Mouse (Mus musculus) hindbrain, embryonic 13.5 days (tissue): ENCODE results near the gene Pde3a. TPM values are rescaled to one million over a fixed set of nuclear protein-coding genes. Genes with fewer than 3 reads are reported as not detected.

Source experiments
- ATAC-seq: fragments of 200-750 bp; cut with Nextera tagmentation; 2 replicates; pipeline ENCODE4 v1.8.0; 2017; ENCODE audit warnings: moderate TSS enrichment; ENCODE audit not compliant: low FRiP score
- H3K27ac ChIP-seq: fragments of 300-500 bp; sonication (generic); 2 replicates; pipeline ENCODE4 v1.5.1; 2015; ENCODE audit warnings: inconsistent platforms, mild to moderate bottlenecking, moderate library complexity
- H3K27me3 ChIP-seq: fragments of 300-500 bp; sonication (generic); 2 replicates; pipeline ENCODE4 v1.6.1; 2015; ENCODE audit warnings: mild to moderate bottlenecking, inconsistent platforms
- H3K36me3 ChIP-seq: fragments of 300-500 bp; sonication (generic); 2 replicates; pipeline ENCODE4 v1.6.1; 2015; ENCODE audit warnings: mild to moderate bottlenecking, inconsistent platforms
- H3K4me1 ChIP-seq: fragments of 300-500 bp; sonication (generic); replicated peaks from 2 replicates; pipeline ENCODE4 v1.6.1; 2015; ENCODE audit warnings: inconsistent platforms
- H3K4me2 ChIP-seq: fragments of 300-500 bp; sonication (generic); 2 replicates; pipeline ENCODE4 v1.6.1; 2015; ENCODE audit warnings: inconsistent platforms, mild to moderate bottlenecking, moderate library complexity
- H3K4me3 ChIP-seq: fragments of 300-500 bp; sonication (generic); 2 replicates; pipeline ENCODE4 v1.5.1; 2015; ENCODE audit warnings: mild to moderate bottlenecking, inconsistent platforms
- H3K9ac ChIP-seq: fragments of 300-500 bp; sonication (generic); 2 replicates; pipeline ENCODE4 v1.6.1; 2015; ENCODE audit warnings: mild to moderate bottlenecking, inconsistent platforms
- H3K9me3 ChIP-seq: fragments of 300-500 bp; sonication (generic); 2 replicates; pipeline ENCODE4 v1.6.1; 2016; ENCODE audit warnings: inconsistent platforms
- WGBS: fragments of 180-500 bp; shearing (Covaris S2); methylation state at CpG from one replicate; pipeline ENCODE4 v1.1.7; 2015; 5-methylcytosine and 5-hydroxymethylcytosine counted together
- polyA plus RNA-seq: library from polyadenylated mRNA; unstranded; fragments of >200 nt; fragmentation: Nextera tagmentation; extraction: Ambion mirVana; gene quantifications from 2 replicates; pipeline ENCODE4 v1.2.1, GENCODE M21; 2015

Gene Pde3a
- polyA plus RNA-seq = 1.4 and 1.6 TPM in 2 replicates

DNA sequence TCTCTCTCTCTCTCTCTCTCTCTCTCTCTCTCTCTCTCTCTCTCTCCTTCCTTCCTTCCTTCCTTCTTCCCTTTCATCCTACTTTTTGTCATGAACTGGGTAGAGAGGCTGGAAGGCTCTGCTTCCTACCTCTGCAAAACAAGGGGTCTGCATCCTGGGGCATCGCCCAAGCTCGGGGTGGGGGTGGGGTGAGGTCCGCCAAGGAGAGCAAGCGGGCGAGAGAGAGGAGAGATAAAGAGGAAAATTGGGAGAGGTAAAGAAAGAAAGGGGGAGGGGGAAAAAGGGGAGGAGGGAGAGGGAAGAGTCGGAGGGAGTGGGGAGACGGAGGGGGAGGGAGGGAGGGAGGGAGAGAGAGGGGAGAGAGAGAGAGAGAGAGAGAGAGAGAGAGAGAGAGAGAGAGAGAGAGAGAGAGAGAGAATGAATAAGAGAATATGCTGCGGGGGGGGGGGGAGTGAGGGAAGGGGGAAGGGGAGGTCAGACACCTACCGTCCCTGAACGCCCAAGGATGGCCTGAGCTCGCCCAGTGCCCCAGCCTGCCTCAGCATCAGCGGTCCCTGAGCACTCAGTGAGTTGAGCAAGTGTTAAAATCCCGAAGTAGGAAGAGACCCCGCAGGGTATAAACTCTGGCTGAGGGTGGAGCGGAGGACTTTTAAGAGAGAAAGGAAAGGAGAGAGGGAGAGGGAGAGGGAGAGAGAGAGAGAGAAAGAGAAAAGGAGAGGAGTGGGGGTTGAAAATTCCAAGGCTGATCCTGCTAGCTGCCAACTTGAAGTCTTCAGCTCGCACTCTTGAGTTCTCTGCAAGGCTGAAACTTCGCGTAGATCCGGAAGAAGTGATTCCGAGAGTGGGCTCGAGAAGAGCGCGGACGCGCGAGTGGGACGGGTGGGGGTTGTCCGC, at the start of gene Pde3a:
TSS of gene Pde3a (plus strand) at position 579 of the 894 bp plus-strand sequence.
- Histone ChIP-seq H3K4me3 (peak within 1 kb of the TSS; percentile 69), H3K4me1 (peaks cover 18% of the 10 kb centered on the region), H3K36me3 (no peaks in the 10 kb centered on the region), H3K27me3 (peaks cover 53% of the 10 kb centered on the region), H3K27ac (peak within 1 kb of the TSS; percentile 52), H3K9me3 (no peaks in the 10 kb centered on the region), H3K4me2 (peak within 1 kb of the TSS; percentile 82), H3K9ac (peak within 1 kb of the TSS; percentile 79)
- peak; percentile 53; the same call in 1 of the 2 replicates for ATAC-seq
- under 1% methylated on average over 27 of the region's 28 CpGs for WGBS

DNA sequence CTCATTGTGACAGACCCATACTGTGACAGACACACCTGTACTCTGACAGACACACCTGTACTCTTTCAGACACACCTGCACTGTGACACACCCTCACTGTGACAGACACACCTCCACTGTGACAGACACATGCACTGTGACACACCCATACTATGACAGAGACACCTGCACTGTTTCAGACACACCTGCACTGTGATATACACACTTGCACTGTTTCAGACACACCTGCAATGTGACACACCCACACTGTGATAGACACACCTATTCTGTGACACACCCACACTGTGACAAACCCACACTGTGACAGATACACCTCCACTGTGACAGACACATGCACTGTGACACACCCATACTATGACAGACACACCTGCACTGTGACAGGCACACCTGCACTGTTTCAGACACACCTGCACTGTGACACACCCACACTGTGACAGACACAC, 48.9 kb upstream of the Pde3a start:
- peak; percentile 49 for ATAC-seq
- Histone ChIP-seq H3K36me3 (no peaks in the 10 kb centered on the region), H3K9ac (no peak overlapping the region), H3K4me1 (no peaks in the 10 kb centered on the region), H3K9me3 (no peaks in the 10 kb centered on the region), H3K4me2 (no peak overlapping the region), H3K27ac (no peak overlapping the region), H3K4me3 (no peak overlapping the region), H3K27me3 (no peaks in the 10 kb centered on the region)

DNA sequence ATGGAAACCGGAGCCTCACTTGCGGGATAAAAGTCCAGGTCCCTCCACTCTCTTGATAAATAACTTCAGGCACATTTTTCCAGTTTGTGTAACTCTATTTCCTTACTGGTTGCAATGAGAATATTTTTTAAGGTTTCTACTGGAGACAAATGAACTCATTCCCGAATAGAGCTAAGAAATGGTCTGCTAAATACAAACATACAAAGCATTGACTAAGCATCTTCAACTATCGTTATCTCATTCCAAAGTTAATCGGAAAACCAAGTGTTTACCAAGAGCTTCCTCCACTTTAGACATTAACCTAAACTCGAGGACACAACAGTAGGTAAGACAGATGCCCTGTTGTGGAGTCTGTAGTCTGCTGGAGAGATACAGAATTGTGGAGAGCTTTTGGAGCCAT, 41.5 kb upstream of the Pde3a start:
- Histone ChIP-seq H3K4me1 (no peaks in the 10 kb centered on the region), H3K27ac (no peak overlapping the region), H3K4me2 (no peak overlapping the region), H3K27me3 (no peaks in the 10 kb centered on the region), H3K9ac (no peak overlapping the region), H3K36me3 (no peaks in the 10 kb centered on the region), H3K9me3 (no peaks in the 10 kb centered on the region), H3K4me3 (no peak overlapping the region)
- ATAC-seq = no peak
- 90% methylated on average over 6 of the region's 6 CpGs for WGBS

DNA sequence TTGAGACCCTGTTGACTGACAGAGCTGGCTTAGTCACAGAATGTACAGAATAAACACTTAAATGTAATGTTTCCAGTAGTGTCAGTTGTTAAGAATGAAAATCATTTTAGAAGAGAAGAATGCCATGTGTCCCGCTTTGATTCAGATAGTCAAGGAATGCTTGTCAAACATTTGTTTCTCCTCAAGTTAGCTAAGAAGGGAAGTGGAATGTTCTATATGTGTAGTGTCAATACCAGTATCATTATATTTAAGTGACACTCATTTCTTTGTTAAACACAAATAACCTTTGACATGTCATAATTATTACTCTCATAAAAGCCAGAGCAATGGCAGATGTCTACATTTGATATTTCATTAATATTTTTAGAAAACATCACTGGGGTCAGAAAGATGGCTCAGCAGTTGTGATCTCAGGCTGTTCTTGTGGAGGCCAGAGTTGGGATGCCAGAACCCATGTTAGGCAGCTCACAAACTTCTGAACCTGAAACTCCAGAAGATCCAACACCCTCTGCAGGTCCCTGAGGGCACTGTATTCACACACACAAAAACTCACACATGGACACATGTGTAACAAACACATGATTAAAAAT, 40.7 kb upstream of the Pde3a start:
- Histone ChIP-seq H3K9me3 (no peaks in the 10 kb centered on the region), H3K4me1 (no peaks in the 10 kb centered on the region), H3K27ac (no peak overlapping the region), H3K36me3 (no peaks in the 10 kb centered on the region), H3K4me2 (no peak overlapping the region), H3K9ac (no peak overlapping the region), H3K4me3 (no peak overlapping the region), H3K27me3 (no peaks in the 10 kb centered on the region)
- no peak for ATAC-seq
- WGBS = 91% methylated on average over 1 of the region's 1 CpGs

DNA sequence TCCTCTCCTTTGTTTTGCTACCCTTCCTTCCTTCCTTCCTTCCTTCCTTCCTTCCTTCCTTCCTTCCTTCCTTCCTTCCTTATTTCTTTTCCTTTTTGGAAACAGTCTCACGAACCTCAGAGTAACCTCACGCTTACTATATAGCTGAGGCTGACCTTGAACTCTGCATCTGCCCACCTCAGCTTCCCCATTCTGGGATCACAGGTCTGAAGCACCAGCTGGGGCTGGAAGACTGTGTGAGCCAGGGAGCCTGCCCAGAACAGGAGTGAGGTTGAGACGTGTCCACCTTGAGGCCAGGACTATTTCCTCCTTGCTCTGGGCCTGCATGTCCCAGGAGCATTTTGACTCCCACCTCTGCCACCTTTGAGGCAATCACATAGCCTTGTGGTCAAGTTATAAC, 39.0 kb upstream of the Pde3a start:
- Histone ChIP-seq H3K4me3 (no peak overlapping the region), H3K4me2 (no peak overlapping the region), H3K9ac (no peak overlapping the region), H3K4me1 (no peaks in the 10 kb centered on the region), H3K9me3 (no peaks in the 10 kb centered on the region), H3K36me3 (no peaks in the 10 kb centered on the region), H3K27me3 (no peaks in the 10 kb centered on the region), H3K27ac (no peak overlapping the region)
- WGBS = 93% methylated on average over 3 of the region's 3 CpGs
- no peak for ATAC-seq

DNA sequence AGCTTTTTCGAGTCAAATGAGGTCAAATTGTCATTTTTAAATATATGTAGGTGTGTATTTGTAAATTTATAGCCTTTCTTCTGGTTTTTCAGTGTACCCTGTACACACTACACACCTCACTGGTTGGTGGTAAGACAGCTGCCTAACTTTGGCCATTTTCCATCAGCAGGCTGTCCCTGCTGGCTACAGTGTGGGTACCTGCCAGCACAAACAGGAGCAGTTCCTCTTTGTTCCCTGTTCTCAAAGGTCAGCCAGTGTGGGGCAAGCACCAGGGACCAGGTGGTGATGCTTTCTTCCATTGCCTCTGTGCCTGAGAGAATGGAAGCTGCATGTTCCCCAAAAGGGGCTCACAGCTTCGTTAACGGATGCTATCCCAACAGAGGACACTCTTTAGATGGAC, 28.0 kb upstream of the Pde3a start:
- Histone ChIP-seq H3K9ac (no peak overlapping the region), H3K27ac (no peak overlapping the region), H3K27me3 (no peaks in the 10 kb centered on the region), H3K4me1 (no peaks in the 10 kb centered on the region), H3K36me3 (no peaks in the 10 kb centered on the region), H3K4me3 (no peak overlapping the region), H3K4me2 (no peak overlapping the region), H3K9me3 (no peaks in the 10 kb centered on the region)
- ATAC-seq = no peak
- 73% methylated on average over 3 of the region's 3 CpGs for WGBS

DNA sequence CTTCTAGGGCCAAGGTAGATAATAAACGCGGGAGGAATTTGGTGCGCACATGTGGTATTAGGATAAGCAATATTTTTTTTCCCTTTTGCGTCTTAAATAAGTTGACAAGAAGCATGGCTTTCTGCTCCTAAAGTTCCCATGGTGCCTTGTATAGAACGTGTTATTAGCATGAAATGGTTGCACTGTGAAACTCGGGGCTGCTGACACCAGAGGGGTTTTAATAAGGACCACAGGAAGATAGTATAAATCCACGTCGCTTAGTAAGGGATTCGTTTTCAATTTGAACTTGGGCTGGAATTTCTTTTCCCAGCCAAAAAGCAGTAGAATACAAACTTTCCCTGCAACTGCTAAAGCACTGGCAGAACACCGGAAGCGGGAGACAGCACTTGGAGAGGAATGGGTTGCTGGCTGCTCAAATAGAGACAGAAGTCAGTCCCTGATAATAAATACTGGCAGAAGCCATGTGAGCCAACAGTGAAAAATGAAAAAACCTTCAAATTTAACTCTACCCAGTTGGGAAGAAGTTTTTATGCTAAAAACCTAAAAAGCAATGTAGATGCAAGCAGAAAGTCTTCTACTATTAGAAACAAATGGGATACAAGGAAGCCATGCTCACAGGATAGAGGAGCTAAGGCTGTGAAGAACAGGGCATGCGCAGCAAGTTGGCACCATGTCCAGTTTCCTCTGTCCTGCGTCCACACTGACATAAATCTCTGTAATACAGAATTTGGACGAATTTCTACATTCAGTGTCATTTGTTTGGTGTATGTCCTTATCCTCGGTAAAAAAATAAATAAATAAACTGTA, 22.0 kb upstream of the Pde3a start:
- no peak overlapping the region for H3K4me3 ChIP-seq
- no peaks in the 10 kb centered on the region for H3K9me3 ChIP-seq
- H3K9ac ChIP-seq = no peak overlapping the region
- ATAC-seq = no peak
- no peak overlapping the region for H3K4me2 ChIP-seq
- H3K4me1 ChIP-seq = no peaks in the 10 kb centered on the region
- H3K27me3 ChIP-seq = no peaks in the 10 kb centered on the region
- 83% methylated on average over 15 of the region's 15 CpGs for whole genome bisulfite sequencing
- no peaks in the 10 kb centered on the region for H3K36me3 ChIP-seq
- no peak overlapping the region for H3K27ac ChIP-seq

DNA sequence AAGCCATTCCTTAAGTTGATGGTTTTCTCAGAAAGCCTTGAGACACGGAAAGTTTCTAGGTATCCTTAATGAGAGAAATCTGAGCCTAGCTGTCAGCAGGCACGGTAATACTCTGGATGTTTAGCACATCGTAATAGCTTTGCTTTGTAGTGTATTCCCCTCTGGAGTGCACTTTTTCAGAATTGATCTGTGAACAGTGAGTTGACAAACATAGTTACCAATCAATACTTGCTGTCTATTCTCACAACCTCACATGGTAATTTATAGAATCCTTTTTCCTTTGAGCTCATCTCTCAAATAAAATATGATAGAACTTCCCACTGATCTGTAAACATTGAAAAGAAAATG, 21.4 kb upstream of the Pde3a start:
- no peak overlapping the region for H3K9ac ChIP-seq
- no peaks in the 10 kb centered on the region for H3K36me3 ChIP-seq
- no peaks in the 10 kb centered on the region for H3K4me1 ChIP-seq
- no peak for ATAC-seq
- H3K4me2 ChIP-seq = no peak overlapping the region
- H3K9me3 ChIP-seq = no peaks in the 10 kb centered on the region
- no peak overlapping the region for H3K27ac ChIP-seq
- no peaks in the 10 kb centered on the region for H3K27me3 ChIP-seq
- WGBS = 73% methylated on average over 3 of the region's 3 CpGs
- H3K4me3 ChIP-seq = no peak overlapping the region

DNA sequence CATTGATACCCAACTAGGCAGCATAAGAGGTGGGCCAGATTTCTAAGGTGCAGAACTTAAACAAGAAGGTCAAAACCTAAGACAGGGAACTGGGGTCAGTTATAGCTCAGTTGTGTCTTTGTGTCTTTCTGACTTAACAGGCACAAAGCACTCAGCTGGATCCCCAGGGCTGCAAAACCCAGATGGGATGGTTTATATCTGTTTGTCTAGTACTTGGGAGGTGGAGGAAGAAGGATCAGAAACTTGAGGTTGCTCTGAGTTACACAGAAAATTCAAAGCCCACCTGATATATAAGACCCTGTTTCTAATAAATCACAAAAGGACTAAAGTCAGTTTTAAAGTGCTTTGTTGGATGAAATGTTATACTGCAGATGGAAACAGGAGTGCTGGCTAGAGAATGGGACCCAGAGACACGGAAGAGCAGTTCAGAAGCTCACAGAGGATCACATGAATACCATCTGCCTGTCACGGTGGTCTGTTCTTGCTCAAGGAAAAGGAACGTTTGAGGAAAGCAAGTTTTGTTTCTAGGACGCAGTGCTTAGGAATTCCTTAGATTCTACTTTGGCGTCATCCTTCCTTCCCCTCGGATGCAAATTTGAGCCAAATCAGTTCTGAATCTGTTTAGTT, 16.2 kb upstream of the Pde3a start:
- Histone ChIP-seq H3K27ac (no peak overlapping the region), H3K9ac (no peak overlapping the region), H3K4me1 (no peaks in the 10 kb centered on the region), H3K4me3 (no peak overlapping the region), H3K27me3 (no peaks in the 10 kb centered on the region), H3K4me2 (no peak overlapping the region), H3K9me3 (no peaks in the 10 kb centered on the region), H3K36me3 (no peaks in the 10 kb centered on the region)
- no peak for ATAC-seq
- WGBS = 61% methylated on average over 6 of the region's 6 CpGs

DNA sequence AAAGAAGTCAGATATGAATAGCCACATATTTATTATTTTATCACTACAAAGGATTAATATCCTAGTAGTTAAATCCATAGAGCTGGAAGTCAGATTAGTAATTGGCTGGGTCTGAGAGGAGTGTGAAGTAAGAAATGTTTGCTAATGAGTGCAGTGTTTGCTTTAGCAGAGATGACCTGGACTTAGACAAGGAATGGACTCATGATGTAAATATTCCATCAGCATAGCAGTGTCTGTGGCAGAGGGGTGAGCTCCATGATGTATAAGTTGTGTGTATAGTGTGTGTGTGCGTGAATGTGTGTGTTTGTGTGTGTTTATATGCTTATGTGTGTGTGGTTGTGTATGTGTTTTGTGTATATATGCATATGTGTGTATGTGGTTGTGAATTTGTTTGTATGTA, 7.3 kb upstream of the Pde3a start:
- no peaks in the 10 kb centered on the region for H3K27me3 ChIP-seq
- WGBS = 83% methylated on average over 1 of the region's 1 CpGs
- no peak overlapping the region for H3K4me2 ChIP-seq
- H3K4me3 ChIP-seq = no peak overlapping the region
- no peaks in the 10 kb centered on the region for H3K9me3 ChIP-seq
- ATAC-seq = no peak
- no peak overlapping the region for H3K9ac ChIP-seq
- no peak overlapping the region for H3K27ac ChIP-seq
- no peaks in the 10 kb centered on the region for H3K4me1 ChIP-seq
- H3K36me3 ChIP-seq = no peaks in the 10 kb centered on the region

DNA sequence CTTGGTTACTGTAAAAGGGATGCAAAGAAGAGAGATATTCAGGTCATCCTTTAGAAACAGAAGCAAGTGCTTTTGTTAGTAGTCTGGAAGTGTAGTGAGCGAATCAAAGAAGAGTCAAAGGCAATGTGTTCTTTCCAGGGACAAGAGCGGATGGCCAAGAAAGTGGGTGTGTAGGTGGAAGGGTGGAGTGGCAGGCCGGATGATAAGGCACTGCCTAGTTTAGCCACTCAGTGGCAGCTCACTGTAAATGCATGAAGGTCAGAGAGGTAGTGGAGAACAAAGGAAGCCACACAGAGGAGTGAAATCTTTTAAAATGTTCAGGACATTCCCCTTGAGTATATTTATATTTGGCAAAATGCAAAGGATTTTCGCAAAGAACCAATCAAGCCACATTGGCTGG, 4.0 kb upstream of the Pde3a start:
- peaks cover 14% of the 10 kb centered on the region for H3K4me1 ChIP-seq
- peaks cover 21% of the 10 kb centered on the region for H3K27me3 ChIP-seq
- WGBS = 87% methylated on average over 4 of the region's 4 CpGs
- no peak overlapping the region for H3K9ac ChIP-seq
- H3K4me2 ChIP-seq = no peak overlapping the region
- ATAC-seq = no peak
- no peak overlapping the region for H3K4me3 ChIP-seq
- H3K9me3 ChIP-seq = no peaks in the 10 kb centered on the region
- H3K27ac ChIP-seq = no peak overlapping the region
- no peaks in the 10 kb centered on the region for H3K36me3 ChIP-seq

DNA sequence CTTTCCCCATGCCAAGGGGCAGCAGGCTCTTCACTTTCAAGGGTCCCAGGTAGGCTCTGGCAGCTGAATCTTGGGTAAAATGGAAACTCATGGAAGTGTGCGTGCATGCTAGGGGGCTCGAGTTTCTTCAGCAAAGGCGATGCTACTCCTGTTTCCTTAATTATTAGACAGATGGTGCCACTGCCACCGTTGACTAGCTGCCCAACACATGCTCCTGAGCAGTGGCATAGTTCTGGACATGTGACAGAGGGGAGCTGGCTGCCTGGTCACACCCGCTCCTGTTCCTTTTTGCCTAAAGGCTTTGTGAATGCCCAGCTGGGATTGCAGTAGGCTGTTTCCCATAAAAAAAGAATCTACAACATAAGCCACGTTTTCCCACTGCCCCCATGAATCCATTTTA, 2.7 kb upstream of the Pde3a start:
- Histone ChIP-seq H3K27ac (no peak overlapping the region), H3K4me1 (peaks cover 18% of the 10 kb centered on the region), H3K36me3 (no peaks in the 10 kb centered on the region), H3K4me2 (no peak overlapping the region), H3K4me3 (no peak overlapping the region), H3K27me3 (peaks cover 34% of the 10 kb centered on the region), H3K9me3 (no peaks in the 10 kb centered on the region), H3K9ac (no peak overlapping the region)
- ATAC-seq = no peak
- 65% methylated on average over 6 of the region's 6 CpGs for WGBS
